Mouse (Mus musculus) kidney, adult 2 months (tissue): Measurements from ENCODE around the gene Tysnd1. TPM values are rescaled to one million over a fixed set of nuclear protein-coding genes. Genes with fewer than 3 reads are reported as not detected.

Source experiments
- DNase-seq: peaks from one replicate; pipeline ENCODE4 v3.0.0; 2021
- H3K27ac ChIP-seq: fragments of 200-500 bp; 2 replicates; pipeline ENCODE4 v1.5.1; 2012; ENCODE audit warnings: low read depth, low read length, control low read depth, inconsistent platforms; ENCODE audit not compliant: insufficient read depth
- H3K27me3 ChIP-seq: fragments of 200-500 bp; replicated peaks from 2 replicates; pipeline ENCODE4 v1.6.1; 2012; ENCODE audit warnings: mild to moderate bottlenecking, moderate library complexity, low read length, inconsistent platforms; ENCODE audit not compliant: control insufficient read depth, insufficient read depth
- H3K36me3 ChIP-seq: fragments of 200-500 bp; 2 replicates; pipeline ENCODE4 v1.6.1; 2012; ENCODE audit warnings: mild to moderate bottlenecking, moderate library complexity, low read length, inconsistent platforms; ENCODE audit not compliant: control insufficient read depth, insufficient read depth
- H3K4me1 ChIP-seq: fragments of 200-500 bp; 2 replicates; pipeline ENCODE4 v1.6.1; 2011; ENCODE audit warnings: low read length; ENCODE audit not compliant: control insufficient read depth, insufficient read depth
- H3K4me3 ChIP-seq: fragments of 200-500 bp; 2 replicates; pipeline ENCODE4 v1.5.1; 2011; ENCODE audit warnings: mild to moderate bottlenecking, low read depth, low read length, control low read depth; ENCODE audit not compliant: insufficient read depth
- CTCF ChIP-seq: fragments of 200-500 bp; conservative IDR thresholded peaks from 2 replicates; pipeline ENCODE4 v1.5.1; 2011; ENCODE audit warnings: low read depth, mild to moderate bottlenecking, control low read depth, low read length, moderate library complexity, mixed read lengths; ENCODE audit not compliant: insufficient read depth, insufficient read length
- POLR2A ChIP-seq: fragments of 200-500 bp; IDR thresholded peaks from one replicate; pipeline ENCODE4 v1.6.1; 2011; ENCODE audit warnings: low read depth, low read length, control low read depth
- WGBS: fragments of 180-500 bp; shearing (Covaris S2); methylation state at CpG from one replicate; pipeline ENCODE4 v1.1.7; 2018; 5-methylcytosine and 5-hydroxymethylcytosine counted together
- polyA plus RNA-seq: library from polyadenylated mRNA; depleted of rRNA; stranded (reverse); fragments of >200 nt; gene quantifications from 2 replicates; pipeline ENCODE4 v1.2.3, GENCODE M21; 2012

The Tysnd1 gene
- polyA plus RNA-seq, 1 experiment = 75.4 TPM

- WGBS = 78% methylated on average over 7 of the region's 7 CpGs
- DNase-seq = no peak
- H3K27ac ChIP-seq = no peak overlapping the region
- H3K36me3 ChIP-seq = no peaks in the 10 kb centered on the region
- no peak overlapping the region for H3K4me3 ChIP-seq
- no peaks in the 10 kb centered on the region for H3K27me3 ChIP-seq
- TF ChIP-seq POLR2A (no peak), CTCF (no peak)
- H3K4me1 ChIP-seq = peaks cover 8% of the 10 kb centered on the region; the same call in 1 of the 2 replicates
Measured at GRCm38 (mm10) chr10:61720331-61720730, 25.0 kb downstream of the Tysnd1 start.

GRCm38 (mm10) chr10:61722215-61722614 lies 26.9 kb downstream of the Tysnd1 start:
- no peaks in the 10 kb centered on the region for H3K27me3 ChIP-seq
- DNase-seq = no peak
- H3K27ac ChIP-seq = no peak overlapping the region
- H3K4me1 ChIP-seq = no peaks in the 10 kb centered on the region
- TF ChIP-seq POLR2A (no peak), CTCF (no peak)
- no peak overlapping the region for H3K4me3 ChIP-seq
- H3K36me3 ChIP-seq = no peaks in the 10 kb centered on the region
- 74% methylated on average over 3 of the region's 3 CpGs for WGBS

- no peak overlapping the region for H3K27ac ChIP-seq
- no peak for DNase-seq
- WGBS = 64% methylated on average over 6 of the region's 6 CpGs
Measured at GRCm38 (mm10) chr10:61723271-61723670, 28.0 kb downstream of the Tysnd1 start.

GRCm38 (mm10) chr10:61729181-61729580 lies 33.9 kb downstream of the Tysnd1 start:
- Histone ChIP-seq H3K27me3 (no peaks in the 10 kb centered on the region), H3K36me3 (no peaks in the 10 kb centered on the region), H3K27ac (no peak overlapping the region), H3K4me3 (no peak overlapping the region), H3K4me1 (0 out of 2 replicates have a peak, but pooled peaks cover 2% of the 10 kb centered on the region)
- no peak for TF ChIP-seq POLR2A
- no peak for TF ChIP-seq CTCF
- 66% methylated on average over 11 of the region's 11 CpGs for WGBS
- no peak for DNase-seq

More at GRCm38 (mm10) chr10:61723271-61723670, 28.0 kb downstream of the Tysnd1 start:
- no peaks in the 10 kb centered on the region for H3K27me3 ChIP-seq
- TF ChIP-seq CTCF = no peak
- no peak for TF ChIP-seq POLR2A
- H3K4me1 ChIP-seq = no peaks in the 10 kb centered on the region
- H3K36me3 ChIP-seq = no peaks in the 10 kb centered on the region
- H3K4me3 ChIP-seq = no peak overlapping the region

- no peak for TF ChIP-seq POLR2A
- no peaks in the 10 kb centered on the region for H3K27me3 ChIP-seq
- DNase-seq = no peak
- 95% methylated on average over 6 of the region's 6 CpGs for WGBS
- H3K4me3 ChIP-seq = no peak overlapping the region
- 0 out of 2 replicates have a peak, but pooled peaks cover 3% of the 10 kb centered on the region for H3K4me1 ChIP-seq
- H3K36me3 ChIP-seq = no peaks in the 10 kb centered on the region
- H3K27ac ChIP-seq = no peak overlapping the region
Measured at GRCm38 (mm10) chr10:61730171-61730570, 34.9 kb downstream of the Tysnd1 start.

GRCm38 (mm10) chr10:61734377-61734776 lies 39.1 kb downstream of the Tysnd1 start:
- Histone ChIP-seq H3K36me3 (no peaks in the 10 kb centered on the region), H3K4me1 (0 out of 2 replicates have a peak, but pooled peaks cover 3% of the 10 kb centered on the region), H3K27me3 (no peaks in the 10 kb centered on the region), H3K27ac (no peak overlapping the region), H3K4me3 (no peak overlapping the region)
- DNase-seq = peak; percentile 84
- no peak for TF ChIP-seq POLR2A
- peak; percentile 88 for TF ChIP-seq CTCF
- WGBS = 28% methylated on average over 3 of the region's 3 CpGs

GRCm38 (mm10) chr10:61736671-61737078 lies 41.4 kb downstream of the Tysnd1 start:
- Histone ChIP-seq H3K4me3 (no peak overlapping the region), H3K4me1 (0 out of 2 replicates have a peak, but pooled peaks cover 3% of the 10 kb centered on the region), H3K27me3 (no peaks in the 10 kb centered on the region), H3K36me3 (no peaks in the 10 kb centered on the region), H3K27ac (no peak overlapping the region)
- TF ChIP-seq CTCF (no peak), POLR2A (no peak)
- DNase-seq = no peak
- WGBS = 56% methylated on average over 10 of the region's 10 CpGs
